Mouse (Mus musculus) lung, embryonic 15.5 days (tissue): ENCODE measurements at regions not wholly inside any gene's neighbourhood (a gene's known extent, or its start where the extent isn't known, plus 50 kb on each side); places are given as distances from the start of the nearest gene placed in this dataset.

Source experiments
- ATAC-seq: fragments of 200-750 bp; cut with Nextera tagmentation; 2 replicates; pipeline ENCODE4 v1.8.0; 2017; ENCODE audit warnings: moderate number of reproducible peaks, borderline replicate concordance; ENCODE audit not compliant: low FRiP score, low TSS enrichment; ENCODE audit errors: extremely low read depth
- H3K27ac ChIP-seq: fragments of 300-500 bp; sonication (generic); 2 replicates; pipeline ENCODE4 v1.5.1; 2015; ENCODE audit warnings: moderate library complexity, mild to moderate bottlenecking, inconsistent platforms
- H3K27me3 ChIP-seq: fragments of 300-500 bp; sonication (generic); 2 replicates; pipeline ENCODE4 v1.6.1; 2015; ENCODE audit warnings: inconsistent platforms
- H3K36me3 ChIP-seq: fragments of 300-500 bp; sonication (generic); 2 replicates; pipeline ENCODE4 v1.6.1; 2015; ENCODE audit warnings: inconsistent platforms
- H3K4me1 ChIP-seq: fragments of 300-500 bp; sonication (generic); 2 replicates; pipeline ENCODE4 v1.6.1; 2015; ENCODE audit warnings: inconsistent platforms
- H3K4me2 ChIP-seq: fragments of 300-500 bp; sonication (generic); 2 replicates; pipeline ENCODE4 v1.6.1; 2015; ENCODE audit warnings: inconsistent platforms, mild to moderate bottlenecking, moderate library complexity
- H3K4me3 ChIP-seq: fragments of 300-500 bp; sonication (generic); 2 replicates; pipeline ENCODE4 v1.5.1; 2015; ENCODE audit warnings: mild to moderate bottlenecking, inconsistent platforms
- H3K9ac ChIP-seq: fragments of 300-500 bp; sonication (generic); 2 replicates; pipeline ENCODE4 v1.6.1; 2015; ENCODE audit warnings: inconsistent platforms
- H3K9me3 ChIP-seq: fragments of 300-500 bp; sonication (generic); 2 replicates; pipeline ENCODE4 v1.6.1; 2016; ENCODE audit warnings: inconsistent platforms
- WGBS: fragments of 180-500 bp; shearing (Covaris S2); methylation state at CpG from one replicate; pipeline ENCODE4 v1.1.7; 2015; 5-methylcytosine and 5-hydroxymethylcytosine counted together

DNA sequence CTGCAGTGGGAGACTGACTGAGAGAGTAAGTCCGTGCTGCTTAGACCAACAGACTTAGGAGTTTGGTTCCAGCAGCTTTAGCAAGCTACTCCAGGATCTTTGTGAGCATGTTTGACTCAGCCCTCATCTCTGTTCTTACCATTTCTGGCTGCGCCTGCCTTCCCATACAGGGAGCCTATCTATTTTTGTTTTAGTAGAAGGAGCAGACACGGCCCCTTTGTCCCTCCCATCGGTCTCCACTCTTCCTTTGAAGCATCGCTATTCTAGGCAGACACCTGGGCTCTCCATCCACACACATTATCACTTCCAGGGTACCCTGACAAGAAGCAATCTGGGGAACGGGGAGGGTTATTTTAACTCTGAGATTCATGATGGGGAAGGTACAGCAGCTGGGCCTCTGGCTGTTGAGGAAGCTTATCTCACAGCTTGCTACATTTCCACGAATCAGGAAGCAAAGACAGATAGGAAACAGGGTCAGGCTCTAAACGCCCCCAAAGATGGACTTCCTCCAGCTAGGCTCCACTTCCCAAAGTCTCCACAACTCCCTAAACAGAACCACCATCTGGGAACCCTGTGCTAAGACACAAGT is 203.0 kb upstream of the Nsun2 start:
- Histone ChIP-seq H3K4me2 (no peak overlapping the region), H3K4me3 (no peak overlapping the region), H3K9me3 (no peaks in the 10 kb centered on the region), H3K4me1 (no peaks in the 10 kb centered on the region), H3K36me3 (no peaks in the 10 kb centered on the region), H3K27me3 (no peaks in the 10 kb centered on the region), H3K9ac (no peak overlapping the region), H3K27ac (no peak overlapping the region)
- ATAC-seq: no peak
- WGBS: 65% methylated on average over 8 of the region's 8 CpGs

DNA sequence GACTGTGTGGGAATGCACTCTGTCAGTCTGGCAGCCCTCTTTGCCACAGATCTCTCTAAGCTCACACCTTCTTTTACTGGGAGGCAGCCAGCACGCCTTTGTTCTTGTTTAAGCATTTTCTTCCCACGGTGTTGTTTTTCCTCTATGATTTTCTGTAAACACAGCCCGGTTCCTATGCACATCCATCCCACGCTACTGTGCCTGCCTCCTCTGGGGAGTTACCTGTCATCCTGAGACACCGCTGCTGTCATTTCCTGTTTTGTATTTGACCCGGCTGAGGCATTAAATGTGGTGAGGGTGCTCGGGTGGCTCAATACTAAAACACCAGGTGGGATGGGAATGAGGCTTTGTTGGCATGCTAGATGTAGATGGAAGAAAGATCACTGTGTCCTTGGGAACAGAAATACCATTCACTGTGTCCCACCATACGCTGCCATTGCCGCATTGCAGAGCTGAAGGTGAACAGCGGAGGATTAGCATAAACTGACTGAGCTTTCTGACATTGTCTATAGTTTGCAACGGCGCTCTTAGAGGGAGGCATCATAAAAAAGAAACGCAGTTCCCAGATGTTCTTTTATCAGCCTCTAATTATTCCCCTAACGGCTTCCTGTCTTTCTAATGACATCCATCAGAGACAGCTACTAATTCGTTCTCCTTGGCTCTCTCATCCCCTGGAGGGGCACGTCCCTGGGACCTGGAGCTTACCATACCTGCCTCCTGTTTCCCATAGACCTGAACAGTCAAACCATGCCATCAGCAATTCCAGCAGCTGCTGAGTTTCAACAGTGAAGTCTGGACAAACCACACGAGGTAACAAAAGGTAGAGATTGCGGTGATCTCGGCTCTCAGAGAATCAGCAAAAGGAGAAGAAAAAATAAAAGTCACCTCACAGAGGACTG is 201.8 kb upstream of the Nsun2 start:
- WGBS: 59% methylated on average over 19 of the region's 19 CpGs
- ATAC-seq: no peak

DNA sequence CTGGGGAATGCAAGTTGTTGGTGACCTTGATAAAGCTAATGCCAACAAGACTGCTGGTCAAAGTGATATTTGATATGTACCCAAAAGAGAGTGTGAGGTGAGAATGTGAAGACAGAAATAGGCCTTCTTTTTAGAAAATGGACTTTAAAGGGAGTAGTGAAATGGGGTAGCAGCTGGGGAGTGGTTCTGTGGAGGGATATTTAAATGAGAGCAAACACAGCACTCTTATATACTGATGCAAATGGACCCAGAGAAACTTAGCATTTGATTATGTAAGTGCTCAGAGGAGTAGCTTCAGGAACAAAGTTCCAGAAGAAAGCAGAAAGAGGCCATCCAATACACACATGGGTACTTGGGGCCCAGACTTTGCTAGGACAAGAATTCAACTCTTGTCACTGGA is 189.7 kb upstream of the Nsun2 start:
- Histone ChIP-seq H3K9ac (no peak overlapping the region), H3K27me3 (no peaks in the 10 kb centered on the region), H3K9me3 (no peaks in the 10 kb centered on the region), H3K36me3 (no peaks in the 10 kb centered on the region), H3K4me3 (no peak overlapping the region), H3K27ac (no peak overlapping the region), H3K4me1 (no peaks in the 10 kb centered on the region), H3K4me2 (no peak overlapping the region)
- no peak for ATAC-seq

More for the DNA sequence above, 201.8 kb upstream of the Nsun2 start:
- Histone ChIP-seq H3K9me3 (no peaks in the 10 kb centered on the region), H3K27me3 (no peaks in the 10 kb centered on the region), H3K4me2 (no peak overlapping the region), H3K4me3 (no peak overlapping the region), H3K9ac (no peak overlapping the region), H3K27ac (no peak overlapping the region), H3K4me1 (no peaks in the 10 kb centered on the region), H3K36me3 (no peaks in the 10 kb centered on the region)

DNA sequence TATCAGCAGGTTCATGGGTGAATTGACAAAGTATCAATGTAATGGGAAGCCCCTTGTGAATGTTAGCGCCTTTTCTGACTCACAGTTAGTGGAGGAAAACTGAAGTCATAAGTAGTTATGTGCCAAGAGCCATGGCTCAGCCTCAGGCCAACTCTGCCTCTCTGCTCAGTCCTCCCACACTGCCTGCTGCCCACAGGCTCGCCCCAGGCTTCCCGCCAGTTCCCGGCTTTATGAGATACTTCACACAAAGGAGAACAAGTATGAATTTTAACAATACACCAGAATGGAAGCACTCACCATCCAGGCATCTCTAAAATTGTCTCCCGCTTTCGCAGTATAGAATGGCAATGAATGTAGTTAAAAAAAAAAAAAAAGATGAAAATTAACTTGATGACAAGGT is 176.1 kb upstream of the Nsun2 start:
- no peak overlapping the region for H3K27ac ChIP-seq
- 86% methylated on average over 6 of the region's 6 CpGs for WGBS

DNA sequence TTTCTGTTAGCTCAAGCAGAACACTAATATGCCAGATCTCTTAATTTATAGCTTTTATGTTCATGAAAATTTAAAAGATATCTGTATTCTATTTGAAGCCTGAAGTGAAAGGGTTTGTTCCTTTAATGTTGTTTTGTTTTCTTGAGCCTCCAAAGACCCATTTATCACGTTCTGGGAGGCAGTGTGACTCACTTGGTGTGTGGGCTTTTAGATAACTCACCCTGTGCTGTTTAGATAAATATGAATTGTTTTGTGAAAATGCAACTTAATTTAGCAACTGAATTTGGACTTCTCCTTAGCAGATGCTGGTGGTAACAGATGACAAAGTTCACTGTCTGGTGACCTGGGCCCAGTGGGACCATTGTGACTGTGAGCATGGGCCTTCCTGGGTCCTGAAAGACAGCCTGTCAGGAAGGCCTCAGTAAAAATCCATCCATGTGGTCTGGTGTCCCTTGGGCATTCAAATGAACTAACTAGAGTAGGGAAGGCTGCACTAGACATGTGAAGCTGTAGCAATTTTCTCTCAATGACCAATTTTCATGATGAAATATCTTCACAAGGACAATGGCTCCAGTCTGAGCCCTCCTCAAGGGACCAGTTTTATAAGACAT is 167.6 kb upstream of the Nsun2 start:
- ATAC-seq: no peak
- Histone ChIP-seq H3K4me1 (no peaks in the 10 kb centered on the region), H3K9me3 (peaks cover 12% of the 10 kb centered on the region; the same call in 1 of the 2 replicates), H3K27ac (no peak overlapping the region), H3K9ac (no peak overlapping the region), H3K4me3 (no peak overlapping the region), H3K4me2 (no peak overlapping the region), H3K27me3 (no peaks in the 10 kb centered on the region), H3K36me3 (no peaks in the 10 kb centered on the region)
- whole genome bisulfite sequencing: 31% methylated on average over 1 of the region's 1 CpGs

More for the DNA sequence above, 176.1 kb upstream of the Nsun2 start:
- ATAC-seq: no peak
- Histone ChIP-seq H3K9ac (no peak overlapping the region), H3K4me1 (no peaks in the 10 kb centered on the region), H3K9me3 (no peaks in the 10 kb centered on the region), H3K27me3 (no peaks in the 10 kb centered on the region), H3K36me3 (no peaks in the 10 kb centered on the region), H3K4me3 (no peak overlapping the region), H3K4me2 (no peak overlapping the region)

DNA sequence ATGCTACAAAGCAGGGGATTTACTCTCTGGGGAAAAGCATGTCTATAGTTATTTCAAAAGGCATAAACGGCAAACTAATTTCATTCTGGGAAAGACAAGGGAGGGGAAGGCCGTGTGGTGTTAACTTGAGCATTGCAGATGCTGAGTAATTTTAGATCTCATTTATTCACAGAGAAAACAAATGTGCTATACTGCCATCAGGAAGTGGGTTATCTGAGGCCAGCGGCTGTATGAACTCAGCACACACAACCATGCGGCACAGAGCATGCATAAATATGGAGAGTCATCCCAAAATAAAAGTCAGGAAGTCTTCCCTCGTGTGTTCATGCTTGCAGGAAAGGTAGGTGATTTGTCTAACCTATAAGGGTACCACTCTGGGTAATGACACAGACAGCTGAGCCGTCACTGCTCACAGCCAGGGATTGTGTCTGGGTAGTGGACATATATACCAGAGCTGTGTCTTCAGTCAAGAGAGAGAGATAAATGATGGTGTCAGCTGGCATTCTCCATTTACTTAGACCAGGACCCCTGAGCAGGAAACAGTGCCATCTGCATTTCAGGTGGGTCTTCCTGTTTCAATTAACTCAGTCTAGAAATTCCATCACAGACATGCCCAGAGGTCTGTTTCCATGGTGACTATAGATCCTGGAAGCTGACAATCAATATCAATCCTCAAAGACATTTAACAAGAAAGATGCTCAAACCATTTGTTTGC is 160.3 kb upstream of the Nsun2 start:
- 60% methylated on average over 6 of the region's 6 CpGs for WGBS
- Histone ChIP-seq H3K27ac (no peak overlapping the region), H3K4me3 (no peak overlapping the region), H3K4me1 (no peaks in the 10 kb centered on the region), H3K4me2 (no peak overlapping the region), H3K27me3 (no peaks in the 10 kb centered on the region), H3K36me3 (no peaks in the 10 kb centered on the region), H3K9me3 (peaks cover 10% of the 10 kb centered on the region; the same call in 1 of the 2 replicates), H3K9ac (no peak overlapping the region)
- ATAC-seq: no peak

DNA sequence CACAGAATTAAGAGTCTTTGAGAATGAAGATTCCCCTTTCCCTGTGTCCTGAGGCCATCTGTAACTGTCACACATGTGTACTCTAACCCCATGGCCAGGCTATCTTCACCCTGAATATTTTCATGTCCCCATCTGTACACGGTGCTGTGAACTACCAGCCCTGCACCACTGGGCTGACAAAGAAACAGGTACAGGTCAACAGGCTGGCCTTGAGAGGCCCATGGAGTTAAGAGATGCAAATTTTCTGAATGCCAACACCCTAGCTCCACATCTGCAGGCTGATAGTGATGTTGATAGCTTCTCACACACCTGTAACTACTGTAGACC is 159.8 kb upstream of the Nsun2 start:
- H3K4me1 ChIP-seq: no peaks in the 10 kb centered on the region
- H3K4me2 ChIP-seq: no peak overlapping the region
- no peak overlapping the region for H3K27ac ChIP-seq
- WGBS: 36% methylated on average over 1 of the region's 1 CpGs
- no peaks in the 10 kb centered on the region for H3K36me3 ChIP-seq
- no peak for ATAC-seq
- no peak overlapping the region for H3K4me3 ChIP-seq
- no peaks in the 10 kb centered on the region for H3K27me3 ChIP-seq
- H3K9ac ChIP-seq: no peak overlapping the region
- H3K9me3 ChIP-seq: peaks cover 5% of the 10 kb centered on the region; the same call in 1 of the 2 replicates

DNA sequence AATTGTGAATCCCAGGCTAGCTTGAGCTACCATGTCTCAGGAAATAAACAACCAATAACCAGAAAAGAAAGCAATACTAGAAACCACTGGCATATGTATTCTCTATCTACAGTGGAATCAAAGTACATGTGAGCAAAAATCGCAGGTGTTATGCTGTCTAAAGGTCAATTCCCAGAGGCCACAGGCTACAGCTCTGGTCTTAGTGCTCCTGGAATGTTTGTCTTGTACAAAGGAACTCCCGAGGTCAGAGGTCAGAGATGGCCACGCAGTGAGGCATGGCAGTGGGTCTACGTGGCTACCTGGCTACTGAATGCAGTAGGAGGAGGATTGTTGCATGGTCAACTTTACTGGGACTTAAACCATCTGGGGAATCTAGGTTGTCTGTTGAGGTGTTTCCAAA is 153.1 kb upstream of the Nsun2 start:
- Histone ChIP-seq H3K4me3 (no peak overlapping the region), H3K27me3 (no peaks in the 10 kb centered on the region), H3K9me3 (no peaks in the 10 kb centered on the region), H3K27ac (no peak overlapping the region), H3K36me3 (no peaks in the 10 kb centered on the region), H3K9ac (no peak overlapping the region), H3K4me2 (no peak overlapping the region), H3K4me1 (no peaks in the 10 kb centered on the region)
- no peak for ATAC-seq
- 37% methylated on average over 4 of the region's 4 CpGs for WGBS

DNA sequence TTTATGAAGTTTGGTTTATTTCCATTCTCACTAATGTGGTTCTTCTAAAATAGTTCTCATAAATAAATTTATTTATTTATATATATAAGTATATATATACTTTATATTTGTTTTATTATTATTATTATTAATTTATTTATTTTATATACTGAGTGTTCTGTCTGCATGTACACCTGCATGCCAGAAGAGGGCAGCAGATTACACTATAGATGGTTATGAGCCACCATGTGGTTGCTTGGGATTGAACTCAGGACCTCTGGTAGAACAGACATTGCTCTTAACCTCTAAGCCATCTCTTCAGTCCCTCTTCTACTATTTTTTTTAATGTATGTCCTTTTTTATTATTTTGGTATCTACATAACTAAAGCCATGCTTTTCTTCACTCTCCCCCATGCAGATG is 148.8 kb upstream of the Nsun2 start:
- Histone ChIP-seq H3K4me1 (no peaks in the 10 kb centered on the region), H3K36me3 (no peaks in the 10 kb centered on the region), H3K4me3 (no peak overlapping the region), H3K4me2 (no peak overlapping the region), H3K9me3 (no peaks in the 10 kb centered on the region), H3K27me3 (no peaks in the 10 kb centered on the region), H3K9ac (no peak overlapping the region), H3K27ac (no peak overlapping the region)
- no peak for ATAC-seq

DNA sequence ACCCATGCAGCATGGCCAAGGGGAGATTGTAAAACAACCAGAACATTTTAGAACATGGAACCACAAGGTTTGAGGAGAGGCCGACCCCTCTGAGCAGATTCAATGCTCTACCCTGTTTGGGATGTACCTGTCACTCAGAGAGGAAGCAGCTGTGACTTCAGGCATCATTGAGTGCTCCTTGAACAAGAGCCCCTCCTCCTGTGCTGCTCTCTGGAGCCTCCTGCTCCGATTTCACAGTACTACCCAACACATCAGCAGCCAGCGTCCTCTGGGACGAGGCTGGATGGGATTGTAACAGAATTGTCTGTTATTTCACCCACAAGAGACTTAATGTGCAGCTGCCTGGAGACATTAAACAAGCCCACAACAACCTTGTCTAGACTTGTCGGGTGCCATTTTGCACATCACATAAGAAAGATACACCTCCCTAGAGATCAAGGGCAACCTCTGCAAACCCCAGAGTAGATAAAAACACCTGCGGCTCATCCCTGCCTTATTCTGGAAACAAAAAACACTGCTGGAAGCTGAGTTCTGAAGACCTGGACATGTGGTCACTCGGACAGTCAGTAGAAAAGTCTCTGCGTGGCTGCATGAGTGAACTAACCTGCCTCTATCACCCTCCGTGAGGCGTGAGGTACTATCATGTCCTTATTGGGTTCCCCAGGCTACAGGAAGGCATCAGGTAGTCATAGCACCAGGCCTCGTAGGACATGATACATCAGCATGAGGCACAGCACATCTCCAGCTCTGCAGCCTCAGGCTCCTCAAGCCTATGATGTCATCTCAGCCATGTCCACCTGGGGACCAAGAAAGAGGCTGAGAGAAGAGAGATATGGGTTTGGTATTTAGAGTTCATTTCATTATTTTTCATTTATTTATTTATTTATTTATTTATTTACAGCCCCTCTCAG is 140.4 kb upstream of the Nsun2 start:
- Histone ChIP-seq H3K4me2 (no peak overlapping the region), H3K27ac (no peak overlapping the region), H3K9me3 (no peaks in the 10 kb centered on the region), H3K4me1 (no peaks in the 10 kb centered on the region), H3K9ac (no peak overlapping the region), H3K4me3 (no peak overlapping the region), H3K27me3 (no peaks in the 10 kb centered on the region), H3K36me3 (no peaks in the 10 kb centered on the region)
- ATAC-seq: no peak
- 77% methylated on average over 11 of the region's 11 CpGs for WGBS

DNA sequence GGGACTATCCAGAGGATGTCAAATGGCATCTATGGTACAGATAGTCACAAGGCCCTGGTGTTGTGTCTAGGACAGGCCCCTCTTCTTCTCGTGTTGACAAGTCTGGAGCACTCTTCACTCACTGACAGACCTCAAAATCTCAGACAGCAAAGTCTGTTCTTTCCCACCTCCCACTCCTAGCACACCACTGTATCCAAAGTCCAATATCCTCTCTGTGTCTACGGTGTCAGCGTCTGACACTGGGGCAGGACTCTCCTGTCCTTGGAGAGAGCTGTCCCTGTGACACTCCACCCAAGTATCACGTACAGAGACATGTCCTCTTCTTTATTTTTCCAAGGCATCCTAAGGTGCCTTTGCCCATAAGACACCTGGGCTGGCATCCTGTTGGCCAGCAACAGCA is 139.0 kb upstream of the Nsun2 start:
- Histone ChIP-seq H3K27me3 (no peaks in the 10 kb centered on the region), H3K36me3 (no peaks in the 10 kb centered on the region), H3K9me3 (no peaks in the 10 kb centered on the region), H3K4me2 (no peak overlapping the region), H3K9ac (no peak overlapping the region), H3K4me3 (no peak overlapping the region), H3K4me1 (no peaks in the 10 kb centered on the region), H3K27ac (no peak overlapping the region)
- WGBS: 72% methylated on average over 4 of the region's 4 CpGs
- ATAC-seq: no peak
